Mouse (Mus musculus): Measurements from ENCODE around the gene 4933428M09Rik.
"Not testable (repeated sequence)": the region's sequence is repeated elsewhere in the genome, so short reads cannot be mapped to it uniquely, and the experiment has no call there.

DNA sequence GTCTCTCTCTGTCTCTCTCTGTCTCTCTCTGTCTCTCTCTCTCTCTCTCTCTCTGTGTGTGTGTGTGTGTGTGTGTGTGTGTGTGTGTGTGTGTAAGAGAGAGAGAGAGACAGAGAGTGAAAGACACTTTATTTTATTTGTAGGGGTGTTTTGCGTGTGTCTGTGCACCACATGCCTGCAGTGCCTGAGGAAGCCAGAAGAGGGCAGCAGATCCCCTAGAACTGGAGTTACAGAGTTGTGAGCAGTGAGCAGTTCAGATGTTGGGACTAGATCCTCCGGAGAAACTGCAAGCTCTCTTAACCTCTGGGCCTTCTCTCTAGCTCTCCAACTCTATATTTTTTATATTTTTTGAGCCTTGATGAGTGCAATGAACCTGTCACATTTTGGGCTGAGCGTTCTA is 12.5 kb downstream of the 4933428M09Rik start:
- TF ChIP-seq POLR2A (IDR thresholded peaks at IDR 0.05; ENCODE audit: low read depth, low read length), result not testable (repeated sequence)
- 0 out of 2 replicates have a peak, but pooled peaks have one; percentile 24 for TF ChIP-seq CTCF (conservative IDR thresholded peaks at IDR 0.05; ENCODE audit: insufficient read depth, insufficient read length, low read depth, low read length)

Measured in kidney, adult 2 months (tissue).